Mouse (Mus musculus) kidney, adult 11 months (tissue): ENCODE data around the gene Ube2l6.

Experiments used
- DNase-seq: peaks from one replicate; pipeline ENCODE4 v3.0.0; 2022

Gene Ube2l6

DNA sequence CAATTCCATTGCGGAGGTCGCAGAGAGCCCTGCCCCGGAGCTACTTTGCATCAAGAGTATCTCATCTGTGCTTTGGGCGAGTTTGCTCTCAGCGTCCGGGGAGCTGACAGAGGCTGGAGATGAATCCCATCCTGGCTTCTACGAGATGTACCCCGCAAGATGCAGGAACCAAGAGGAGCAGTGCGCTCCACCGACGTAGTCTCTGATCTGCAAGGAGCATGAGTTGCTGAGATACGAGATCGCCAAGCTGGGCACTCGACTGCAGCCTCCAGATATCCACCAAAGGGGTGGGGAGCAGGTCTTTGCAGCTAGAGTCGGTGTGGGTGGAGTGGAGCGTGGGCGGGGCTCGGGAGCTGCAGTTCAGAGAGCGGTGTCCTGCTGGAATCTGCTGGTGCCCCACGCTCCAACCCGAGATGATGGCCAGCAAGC lies at the start of gene Ube2l6:
TSS of gene Ube2l6 (plus strand) at position 336 of the 429 bp plus-strand sequence.
- peak; percentile 44 for DNase-seq

- no peak for DNase-seq
Observed at GRCm38 (mm10) chr2:84750115-84750514, 48.5 kb upstream of the Ube2l6 start.

DNA sequence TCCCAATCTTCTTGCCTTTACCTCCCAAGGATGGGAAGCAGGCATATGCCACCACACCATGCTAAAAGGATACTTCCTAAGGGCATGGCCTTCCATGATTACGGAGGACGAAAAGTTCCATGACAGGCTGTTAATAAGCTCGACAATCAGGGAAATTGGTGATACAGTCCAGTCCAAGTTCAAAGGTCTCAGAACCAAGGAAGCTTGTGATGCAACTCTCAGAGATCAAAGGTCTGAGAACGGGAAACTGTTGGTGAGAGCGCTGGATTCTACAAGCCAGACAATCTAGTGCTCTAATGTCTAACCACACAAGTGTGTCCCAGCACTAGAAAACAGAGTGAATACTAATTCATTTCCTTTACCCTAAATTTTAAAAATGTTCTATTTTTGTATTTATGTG lies 42.4 kb upstream of the Ube2l6 start:
- peak; percentile 76 for DNase-seq

DNA sequence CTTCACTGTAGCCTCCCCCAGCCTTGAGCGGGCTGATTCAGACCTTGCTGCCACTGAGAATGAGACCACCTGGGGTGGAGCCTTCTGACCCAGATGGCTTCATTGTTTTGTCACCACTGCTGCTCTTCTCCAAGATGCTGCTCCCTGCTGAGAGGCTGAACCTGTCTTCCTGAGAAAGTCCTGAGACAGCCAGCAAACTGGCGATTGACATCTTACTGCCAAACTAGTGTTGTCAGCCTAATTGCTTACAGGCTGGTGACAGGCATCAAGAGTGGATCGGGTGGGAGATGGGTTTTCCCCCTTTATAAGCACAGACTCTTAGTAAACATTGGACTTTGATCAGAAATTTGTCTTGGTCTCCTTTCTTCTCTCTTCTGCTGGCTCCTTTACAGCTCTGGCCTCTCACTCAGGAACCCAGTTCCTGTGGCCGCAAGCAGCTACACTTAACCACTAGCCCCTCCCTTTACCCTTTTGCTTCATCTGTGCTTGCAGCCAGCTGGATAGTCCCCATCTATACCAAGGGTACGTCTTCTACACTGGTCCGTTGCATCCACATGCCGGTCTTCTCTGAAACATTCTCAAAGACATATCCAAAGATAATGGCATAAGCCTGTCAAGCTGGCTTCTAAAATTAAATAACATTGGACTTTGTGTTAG lies 41.5 kb upstream of the Ube2l6 start:
- DNase-seq, result no peak

DNA sequence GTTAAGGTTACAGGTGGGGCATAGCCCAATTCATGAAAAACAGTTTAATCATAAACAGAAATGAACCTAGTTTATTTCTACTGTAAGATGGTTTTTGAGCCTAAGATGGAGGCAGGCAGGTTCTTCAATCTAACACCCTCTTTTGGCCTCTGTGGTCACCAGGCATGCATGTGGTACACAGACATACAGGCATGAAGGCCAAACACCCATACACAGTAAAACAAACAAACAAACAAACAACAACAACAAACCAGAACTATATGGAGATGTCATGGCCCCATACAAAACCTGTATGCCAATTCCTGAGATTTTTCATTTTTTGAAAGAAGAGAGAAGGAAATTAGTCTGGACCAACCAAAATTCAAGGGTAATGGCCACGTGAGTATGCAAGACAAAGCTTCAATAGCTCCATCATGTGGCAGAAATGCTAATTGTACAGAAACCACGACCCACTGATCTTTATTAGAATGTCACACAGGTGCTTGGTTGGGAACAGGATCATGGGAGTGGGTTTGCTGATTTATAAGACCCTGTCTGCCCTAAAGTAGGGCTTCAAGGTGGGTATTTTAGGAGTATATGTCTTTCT lies 40.0 kb upstream of the Ube2l6 start:
- DNase-seq, result peak; percentile 43

- DNase-seq, result no peak
Observed at GRCm38 (mm10) chr2:84760777-84761176, 37.9 kb upstream of the Ube2l6 start.

DNA sequence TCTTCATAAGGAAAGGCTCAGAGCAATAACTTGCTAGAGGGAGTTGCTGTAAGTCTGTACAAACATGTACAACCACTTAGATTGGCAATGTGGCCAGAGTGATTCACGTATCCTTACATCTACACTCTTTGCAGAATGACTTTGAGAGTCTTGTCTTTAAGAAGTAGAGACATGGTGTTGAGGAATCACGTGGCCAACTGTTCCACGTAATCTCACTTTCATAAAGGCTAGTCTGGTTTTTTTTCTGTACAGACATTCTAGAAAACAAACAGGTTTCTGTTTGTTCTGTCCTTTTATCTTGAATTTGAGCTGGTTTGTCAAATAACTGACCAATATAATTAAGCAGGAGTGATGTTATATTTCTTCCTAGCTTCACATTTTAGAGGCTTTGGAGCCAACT lies 37.3 kb upstream of the Ube2l6 start:
- no peak for DNase-seq

DNA sequence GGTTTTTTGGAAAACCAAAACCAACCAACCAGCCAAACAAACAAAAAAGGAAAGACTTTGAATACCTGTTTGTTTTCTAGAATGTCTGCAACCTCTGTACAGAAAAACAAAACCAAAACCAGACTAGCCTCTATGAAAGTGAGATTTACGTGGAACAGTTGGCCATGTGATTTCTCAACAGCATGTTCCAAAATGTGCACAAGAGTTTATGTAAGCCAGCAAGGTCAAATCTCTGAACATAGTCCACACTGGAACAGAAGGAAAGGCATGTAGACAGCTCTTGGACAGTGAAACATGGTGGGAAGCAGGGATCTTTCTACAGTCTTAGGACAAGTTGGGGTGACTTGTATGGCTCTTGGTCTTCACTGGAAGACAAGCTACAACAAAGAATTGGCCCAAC lies 36.8 kb upstream of the Ube2l6 start:
- DNase-seq, result no peak

GRCm38 (mm10) chr2:84762295-84762694 lies 36.3 kb upstream of the Ube2l6 start:
- no peak for DNase-seq

GRCm38 (mm10) chr2:84762818-84763217 lies 35.8 kb upstream of the Ube2l6 start:
- no peak for DNase-seq

DNA sequence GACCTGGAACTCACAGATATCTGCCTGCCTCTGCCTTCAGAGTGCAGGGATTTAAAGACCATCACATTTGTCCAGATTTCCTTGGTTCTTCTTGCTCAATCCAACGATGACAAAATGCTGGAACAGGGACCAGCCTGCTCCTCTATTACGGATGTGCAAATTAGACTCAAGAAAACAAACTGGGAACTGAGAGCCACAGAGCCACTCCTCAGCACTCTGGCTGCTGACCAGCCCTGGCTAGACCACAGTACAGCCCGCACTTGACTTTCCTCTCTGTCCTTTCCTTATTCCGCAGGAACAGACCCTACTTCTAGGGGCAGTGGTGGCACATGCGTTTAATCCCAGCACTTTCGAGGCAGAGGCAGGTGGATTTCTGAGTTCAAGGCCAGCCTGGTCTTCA lies 28.1 kb upstream of the Ube2l6 start:
- no peak for DNase-seq

DNA sequence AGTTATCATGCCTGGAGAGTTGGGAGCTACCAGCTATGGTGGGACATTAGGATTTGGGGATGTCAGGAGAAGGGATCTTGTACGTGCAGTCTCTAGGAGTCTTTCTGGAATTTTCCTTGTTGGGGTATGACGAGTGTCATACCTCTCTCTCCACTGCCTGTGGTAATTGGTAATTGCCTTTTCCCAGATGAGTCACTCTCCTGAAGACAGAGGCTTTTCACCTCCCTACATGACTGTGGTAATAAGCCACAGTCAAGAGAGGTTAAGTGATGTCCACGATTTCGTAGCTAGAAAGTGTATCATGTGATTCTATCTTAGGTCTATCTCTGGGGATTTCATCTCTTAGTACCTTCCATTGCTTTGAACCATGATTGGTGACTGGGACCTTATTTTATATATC lies 26.2 kb upstream of the Ube2l6 start:
- DNase-seq, result no peak

DNA sequence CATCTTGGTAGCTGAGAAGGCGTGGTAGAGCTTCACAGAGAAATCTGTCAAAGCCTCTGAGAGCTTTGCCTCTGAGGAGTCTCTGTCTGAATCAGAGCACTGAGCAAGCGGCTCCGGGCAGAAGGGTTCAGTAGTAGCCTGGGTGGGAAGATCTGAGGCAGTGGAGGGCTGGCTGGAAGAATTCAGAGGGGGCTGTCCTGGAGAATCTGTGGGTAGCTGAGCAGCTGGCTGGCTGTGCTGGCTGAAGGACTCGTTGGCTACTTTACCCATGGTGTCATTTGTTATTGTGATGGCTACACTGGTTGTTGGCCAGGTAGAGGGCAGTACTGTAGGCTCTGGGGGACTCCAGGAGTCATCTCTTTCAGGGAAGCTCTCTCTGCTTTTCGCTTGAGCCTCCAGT lies 25.4 kb upstream of the Ube2l6 start:
- no peak for DNase-seq

- peak; percentile 52 for DNase-seq
Observed at GRCm38 (mm10) chr2:84774751-84775150, 23.9 kb upstream of the Ube2l6 start.

- DNase-seq, result no peak
Observed at GRCm38 (mm10) chr2:84775241-84775640, 23.4 kb upstream of the Ube2l6 start, which contains the start of gene Serping1. TSS of gene Serping1 (minus strand) at chr2:84775444.

GRCm38 (mm10) chr2:84775665-84776064 lies 23.0 kb upstream of the Ube2l6 start:
- DNase-seq, result no peak

DNA sequence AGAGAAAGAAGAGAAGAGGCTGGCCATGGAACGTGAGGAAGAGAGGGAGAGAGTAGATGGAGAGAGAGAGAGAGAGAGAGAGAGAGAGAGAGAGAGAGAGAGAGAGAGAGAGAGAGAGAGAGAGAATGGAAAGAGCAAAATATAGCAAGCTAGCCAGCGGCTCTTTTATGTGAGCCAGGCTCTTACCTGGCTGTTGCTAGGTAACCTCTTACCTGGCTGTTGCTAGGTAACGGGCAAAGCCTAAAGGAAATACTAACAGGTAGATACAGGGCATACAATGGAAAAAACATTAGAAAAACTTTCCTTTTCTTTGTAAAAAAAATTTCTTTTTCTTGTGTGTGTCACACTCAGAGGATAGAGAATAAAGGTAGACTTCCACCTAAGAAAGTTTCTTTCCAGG lies 20.9 kb upstream of the Ube2l6 start:
- DNase-seq, result no peak

GRCm38 (mm10) chr2:84779210-84779609 lies 19.4 kb upstream of the Ube2l6 start:
- no peak for DNase-seq

GRCm38 (mm10) chr2:84783315-84783714 lies 15.3 kb upstream of the Ube2l6 start:
- no peak for DNase-seq

DNA sequence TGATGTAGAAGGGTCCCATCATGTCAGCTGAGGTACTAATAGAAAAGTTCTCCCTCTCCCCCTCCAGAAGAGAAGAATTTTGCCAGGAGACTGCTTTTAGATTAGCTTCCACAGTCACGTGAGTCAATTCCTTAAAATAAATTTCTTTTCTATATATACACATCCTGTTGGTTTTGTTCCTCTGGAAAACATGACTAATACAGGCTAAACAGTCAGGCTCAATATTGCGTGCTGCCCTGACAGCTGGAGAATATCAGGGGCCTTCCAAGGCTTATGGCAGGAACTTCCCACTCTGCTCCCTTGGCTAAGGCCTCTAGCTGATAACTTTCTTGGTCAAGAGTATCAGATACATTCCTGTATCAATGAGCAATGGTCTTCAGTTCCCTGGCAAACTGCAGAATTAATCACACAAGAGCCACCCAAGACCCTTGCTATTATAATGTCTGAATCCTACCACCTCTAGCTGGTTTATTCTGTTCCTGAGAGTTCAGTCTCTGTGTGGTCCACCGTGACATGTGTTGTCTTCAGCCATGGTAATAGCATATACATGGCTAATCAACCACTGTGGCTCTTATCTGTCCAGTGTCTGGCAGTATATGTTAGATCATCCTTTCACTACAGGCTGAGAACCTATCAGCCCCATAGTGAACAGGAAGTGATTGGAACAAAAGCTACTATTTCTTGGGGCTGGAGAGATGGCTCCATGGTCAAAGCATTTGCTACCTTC lies 14.6 kb upstream of the Ube2l6 start:
- DNase-seq, result no peak

GRCm38 (mm10) chr2:84788316-84788715 lies 10.3 kb upstream of the Ube2l6 start:
- no peak for DNase-seq

- DNase-seq, result no peak
Observed at GRCm38 (mm10) chr2:84790418-84790817, 8.2 kb upstream of the Ube2l6 start.

DNA sequence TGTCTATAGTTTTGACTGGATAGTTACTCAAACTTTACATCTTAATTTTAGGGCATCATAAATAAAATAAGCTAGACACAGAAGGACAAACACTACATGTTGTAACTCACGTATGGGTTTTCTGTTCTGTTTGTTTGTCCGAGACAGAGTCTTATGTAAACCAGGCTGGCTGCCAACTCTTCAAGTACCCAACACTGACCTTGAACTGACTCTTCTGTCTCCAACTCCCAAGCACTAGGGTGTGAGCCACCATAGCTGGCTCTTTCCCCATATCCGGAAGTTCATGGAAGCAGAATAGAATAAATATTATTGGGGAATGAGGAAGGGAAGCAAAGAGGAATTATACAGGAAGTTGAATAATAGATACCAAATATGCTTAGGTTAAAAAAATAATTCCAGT lies 6.1 kb upstream of the Ube2l6 start:
- DNase-seq, result no peak

- no peak for DNase-seq
Observed at GRCm38 (mm10) chr2:84793154-84793553, 5.5 kb upstream of the Ube2l6 start.
